Mouse (Mus musculus): ENCODE data around the gene Snapc4.
A peak's percentile ranks its signal among the peaks of the same experiment; 100 is the strongest.
"Not testable (repeated sequence)": the region's sequence is repeated elsewhere in the genome, so short reads cannot be mapped to it uniquely, and the experiment has no call there.

The Snapc4 gene

GRCm38 (mm10) chr2:26380131-26380771 lies at the start of gene Snapc4:
Gene Snapc4 (minus strand): TSS chr2:26380653.
- peak; percentile 72 for DNase-seq (ENCODE audit: low spot score)

- no peak for DNase-seq (ENCODE audit: low spot score)
These were observed 49.4 kb upstream of the Snapc4 start for GRCm38 (mm10) chr2:26429851-26430250.

GRCm38 (mm10) chr2:26424541-26424940 lies 44.1 kb upstream of the Snapc4 start:
- DNase-seq (ENCODE audit: low spot score), result no peak

DNA sequence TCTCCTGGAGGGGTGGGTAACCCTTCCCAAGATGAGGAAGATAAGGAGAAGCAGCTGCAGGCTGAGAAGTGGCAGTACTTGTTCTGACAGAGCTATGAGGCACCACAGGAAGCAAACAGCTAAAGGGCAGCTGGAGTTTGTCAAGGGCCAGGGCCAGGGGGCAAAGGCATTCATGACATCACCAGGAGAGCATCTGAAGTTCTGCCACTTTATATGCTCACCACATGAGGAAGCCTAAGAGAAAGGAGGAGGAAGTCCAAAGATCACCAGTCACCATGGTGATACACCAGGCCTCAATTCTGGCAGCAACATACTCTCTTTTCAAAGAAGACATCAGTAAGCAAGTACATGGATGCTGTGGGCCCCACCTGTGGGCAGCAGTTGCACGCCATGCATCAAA lies 42.6 kb upstream of the Snapc4 start:
- no peak for DNase-seq (ENCODE audit: low spot score)

DNA sequence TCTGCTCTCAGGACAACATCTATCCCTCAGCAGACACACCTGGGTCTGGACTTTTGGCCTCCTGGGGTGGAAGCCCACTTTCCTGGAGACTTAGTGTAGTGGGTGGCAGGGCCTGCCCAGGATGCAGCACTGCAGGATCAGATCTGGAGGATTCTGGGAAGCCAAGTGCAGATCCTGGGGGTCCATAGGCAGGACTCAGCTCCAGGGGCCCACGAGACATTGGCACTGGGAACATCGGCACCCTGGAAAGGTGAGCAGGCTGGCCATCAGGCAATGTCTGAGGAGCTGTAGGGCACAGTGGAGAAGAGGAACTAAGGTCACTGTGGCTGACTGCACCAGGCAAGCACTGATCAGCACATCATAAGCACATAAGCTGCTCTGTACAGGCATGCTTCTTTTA lies 41.5 kb upstream of the Snapc4 start:
- no peak for DNase-seq (ENCODE audit: low spot score)

- peak; percentile 43 for DNase-seq (ENCODE audit: low spot score)
These were observed 37.7 kb upstream of the Snapc4 start for GRCm38 (mm10) chr2:26418120-26418519.

DNA sequence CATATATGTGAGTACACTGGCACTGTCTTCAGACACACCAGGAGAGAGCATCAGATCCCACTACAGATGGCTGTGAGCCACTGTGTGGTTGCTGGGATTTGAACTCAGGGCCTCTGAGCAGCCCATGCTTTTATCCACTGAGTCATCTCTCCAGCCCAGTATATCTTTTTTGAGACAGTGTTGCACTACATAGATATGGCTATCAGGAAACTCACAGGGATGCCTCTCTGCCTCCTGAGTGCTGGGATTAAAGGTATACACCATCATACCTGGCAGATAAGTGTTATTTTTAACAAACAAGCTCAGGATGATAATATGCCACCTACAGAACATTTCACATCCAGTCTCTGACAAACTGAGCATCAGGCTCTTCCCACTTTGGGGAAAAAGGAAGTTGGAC lies 36.6 kb upstream of the Snapc4 start:
- DNase-seq (ENCODE audit: low spot score), result no peak

DNA sequence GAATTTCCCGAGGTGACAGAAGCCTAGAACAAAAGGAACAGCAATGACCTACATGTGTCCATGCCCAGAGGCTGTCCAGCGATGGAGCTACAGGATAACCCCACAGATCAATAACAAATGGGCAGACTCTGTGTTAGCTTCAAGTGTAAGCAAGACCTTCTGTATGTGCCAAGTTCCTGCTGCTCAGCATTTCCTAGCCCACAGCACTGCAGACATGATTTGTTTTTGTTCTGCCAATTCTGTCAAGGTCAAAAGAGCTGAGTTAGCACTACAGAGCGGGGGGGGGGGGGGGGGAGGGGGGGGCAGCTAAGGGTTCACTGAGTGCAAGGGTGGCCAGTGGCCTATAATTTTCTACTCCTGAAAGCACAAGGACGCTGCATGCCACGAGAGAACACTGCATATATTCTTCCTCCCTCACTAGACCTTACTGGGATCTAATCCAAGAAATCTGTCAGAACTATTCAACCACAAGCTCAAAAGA lies 30.5 kb upstream of the Snapc4 start:
- DNase-seq (ENCODE audit: low spot score), result peak; percentile 56

- DNase-seq (ENCODE audit: low spot score), result peak; percentile 26
These were observed 29.6 kb upstream of the Snapc4 start for GRCm38 (mm10) chr2:26410091-26410490.

DNA sequence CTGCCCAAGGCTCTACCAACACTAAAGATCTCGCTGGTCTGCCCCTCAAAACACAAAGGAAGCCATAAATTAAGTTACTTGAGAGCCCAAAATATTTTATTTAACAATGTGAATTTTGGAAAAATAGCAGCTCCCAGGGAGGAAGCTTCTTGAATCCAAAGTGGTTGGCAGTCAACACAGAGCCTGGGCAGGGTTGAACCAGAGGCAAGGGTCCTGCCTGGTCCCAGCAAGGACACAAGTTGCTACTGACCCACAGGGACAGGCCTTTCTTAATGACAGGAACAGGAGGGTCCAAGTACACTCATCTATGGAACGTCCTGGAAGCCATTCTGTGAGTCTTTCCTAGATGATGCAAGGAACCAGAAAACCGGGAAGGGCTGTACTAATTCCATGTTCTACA lies 28.9 kb upstream of the Snapc4 start:
- DNase-seq (ENCODE audit: low spot score), result no peak

GRCm38 (mm10) chr2:26408515-26409356 lies 28.3 kb upstream of the Snapc4 start, which contains the start of gene Inpp5e:
Gene Inpp5e (minus strand): TSS chr2:26409203.
- DNase-seq (ENCODE audit: low spot score), result peak; percentile 92

DNA sequence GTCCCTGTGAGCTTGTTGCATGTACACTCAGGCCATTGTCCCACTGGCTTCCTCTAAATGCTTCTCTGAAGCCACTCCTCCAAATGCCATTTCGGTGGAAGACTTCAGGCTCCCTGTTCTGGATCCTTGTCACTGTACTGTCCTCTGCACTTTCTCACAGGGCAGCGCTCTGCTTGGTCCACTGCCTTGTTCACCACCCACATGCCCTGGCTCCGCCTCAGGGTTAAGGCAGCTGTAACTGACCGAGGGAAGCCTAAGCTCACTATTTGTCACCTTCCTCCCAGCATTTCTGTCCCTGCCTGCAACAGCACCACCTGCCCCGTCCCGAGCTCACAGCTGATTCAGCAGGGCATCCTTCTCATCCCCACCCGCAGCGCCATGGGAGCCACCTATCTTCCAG lies 22.9 kb upstream of the Snapc4 start:
- no peak for DNase-seq (ENCODE audit: low spot score)

GRCm38 (mm10) chr2:26402265-26402664 lies 21.8 kb upstream of the Snapc4 start:
- no peak for DNase-seq (ENCODE audit: low spot score)

GRCm38 (mm10) chr2:26401023-26401422 lies 20.6 kb upstream of the Snapc4 start:
- no peak for DNase-seq (ENCODE audit: low spot score)

GRCm38 (mm10) chr2:26400296-26400695 lies 19.8 kb upstream of the Snapc4 start:
- DNase-seq (ENCODE audit: low spot score), result no peak

DNA sequence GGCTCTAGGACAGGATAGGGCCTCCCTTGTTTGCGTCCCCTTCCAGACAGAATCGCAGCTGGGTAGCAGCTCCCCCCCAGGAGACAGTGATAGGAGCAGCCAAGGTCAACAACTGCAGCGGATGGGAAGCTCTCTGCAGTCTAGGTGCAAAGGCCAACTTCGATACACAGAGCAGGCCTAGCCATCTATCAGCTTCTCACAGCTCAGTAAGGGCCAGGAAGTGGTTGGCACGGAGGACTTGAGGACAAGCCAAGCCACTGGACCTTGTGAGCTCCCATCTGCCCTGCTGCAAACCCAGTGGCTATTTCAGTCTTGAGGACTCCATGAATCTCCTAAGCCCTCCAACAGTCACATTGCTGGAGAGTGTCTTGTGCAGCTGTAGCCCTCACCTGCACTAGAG lies 19.2 kb upstream of the Snapc4 start:
- DNase-seq (ENCODE audit: low spot score), result peak; percentile 34

- no peak for DNase-seq (ENCODE audit: low spot score)
These were observed 18.5 kb upstream of the Snapc4 start for GRCm38 (mm10) chr2:26398978-26399377.

DNA sequence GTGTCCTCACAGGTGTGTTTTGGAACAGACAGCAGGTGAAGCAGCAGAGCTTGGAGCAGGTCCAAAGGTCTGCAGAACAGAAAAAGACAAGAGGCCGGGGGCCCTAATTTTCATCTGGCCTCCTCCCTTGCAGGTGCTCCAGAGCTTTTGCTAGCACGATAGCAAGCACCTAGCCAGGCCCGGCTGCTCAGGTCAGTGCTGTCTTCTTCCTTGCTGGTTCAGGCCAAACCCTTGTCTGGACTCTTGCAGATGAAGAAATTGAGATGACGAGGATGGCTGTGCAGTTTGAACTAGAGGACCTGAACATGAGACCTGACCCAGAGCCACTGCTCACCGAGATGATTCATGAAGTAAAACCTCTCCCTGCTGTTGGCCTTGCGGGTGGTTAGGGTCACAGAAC lies 11.2 kb upstream of the Snapc4 start:
- DNase-seq (ENCODE audit: low spot score), result no peak

- no peak for DNase-seq (ENCODE audit: low spot score)
These were observed 10.5 kb upstream of the Snapc4 start for GRCm38 (mm10) chr2:26390954-26391353.

DNA sequence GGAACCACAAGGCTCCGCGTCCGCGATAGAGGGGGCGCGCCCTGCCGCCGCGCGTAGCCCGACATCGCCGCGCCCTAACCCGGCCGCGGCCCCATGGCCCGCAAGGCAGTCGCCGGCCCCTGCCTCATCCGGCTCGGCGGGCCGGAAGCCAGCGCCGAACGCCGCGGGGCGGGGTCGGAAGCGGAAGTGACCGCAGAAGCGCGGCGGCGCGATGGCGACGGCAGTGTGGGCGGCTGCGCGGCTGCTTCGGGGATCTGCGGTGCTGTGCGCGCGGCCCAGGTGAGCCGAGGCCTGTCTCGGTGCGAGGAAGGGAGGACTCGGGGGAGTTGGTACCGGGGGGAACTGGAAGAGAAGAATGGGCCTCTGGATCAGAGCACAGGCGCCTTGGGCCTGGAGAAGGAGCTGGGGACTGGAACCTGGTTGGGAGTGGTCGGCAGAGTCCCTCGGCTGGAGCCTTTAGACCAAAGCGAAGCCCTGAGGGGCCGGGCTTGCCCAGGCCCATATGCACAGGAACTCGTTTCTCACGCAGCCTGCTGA lies 8.8 kb upstream of the Snapc4 start, which contains the start of the genes Entr1 and Pmpca:
TSS of gene Entr1 (minus strand) at position 163 of the 537 bp plus-strand sequence.
TSS of gene Pmpca (plus strand) at position 186 of the 537 bp plus-strand sequence.
- peak; percentile 68 for DNase-seq (ENCODE audit: low spot score)

DNA sequence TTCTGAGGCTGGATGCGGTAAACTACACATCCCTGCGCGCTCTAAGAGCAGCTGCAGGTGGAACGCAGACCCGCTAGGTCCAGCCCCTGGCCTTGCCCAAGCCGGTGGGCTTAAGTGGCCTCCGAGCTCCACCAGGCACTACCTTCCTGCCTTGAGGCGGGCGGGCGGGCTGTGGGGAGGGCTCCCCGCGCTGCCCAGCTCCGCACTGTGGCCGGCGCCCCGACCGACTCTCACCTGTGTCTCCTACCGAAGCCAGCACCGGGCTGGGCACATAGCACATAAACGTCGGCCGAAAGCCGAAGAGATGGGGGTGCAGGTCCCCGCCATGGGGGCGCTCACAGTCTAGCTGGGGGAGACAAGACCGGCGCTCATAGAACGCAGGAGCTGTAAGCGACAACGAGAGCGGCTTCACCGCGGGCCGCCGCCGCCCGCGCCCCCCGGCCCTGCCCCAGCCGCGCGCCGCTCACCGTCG lies 8.3 kb upstream of the Snapc4 start:
- DNase-seq (ENCODE audit: low spot score), result no peak

GRCm38 (mm10) chr2:26387713-26388112 lies 7.3 kb upstream of the Snapc4 start:
- DNase-seq (ENCODE audit: low spot score), result no peak

DNA sequence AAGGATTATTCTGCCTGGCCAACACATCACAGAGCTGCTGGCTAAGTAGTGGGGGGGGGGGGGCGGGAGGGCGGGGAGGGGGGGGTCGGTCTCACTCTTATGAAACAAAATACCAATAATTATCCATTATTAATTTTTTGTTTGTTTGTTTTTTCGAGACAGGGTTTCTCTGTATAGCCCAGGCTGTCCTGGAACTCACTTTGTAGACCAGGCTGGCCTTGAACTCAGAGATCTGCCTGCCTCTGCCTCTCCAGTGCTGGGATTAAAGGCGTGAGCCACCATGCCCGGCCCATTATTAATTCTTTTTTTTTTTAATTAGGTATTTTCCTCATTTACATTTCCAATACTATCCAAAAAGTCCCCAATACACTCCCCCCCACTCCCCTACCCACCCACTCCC lies 418 bp upstream of the Snapc4 start:
- DNase-seq (ENCODE audit: low spot score), result not testable (repeated sequence)

Data from adipocyte (in vitro differentiated cells).